Mouse (Mus musculus): Measurements from ENCODE around the gene Ncln. TPM values are rescaled to one million over a fixed set of nuclear protein-coding genes. Genes with fewer than 3 reads are reported as not detected.
A peak's percentile ranks its signal among the peaks of the same experiment; 100 is the strongest.

Ncln gene
- polyA plus RNA-seq, 1 experiment from 2014 or later, result 46.9 TPM

GRCm38 (mm10) chr10:81464405-81465264, 31.6 kb downstream of the Ncln start:
- Histone ChIP-seq H3K27me3 (ENCODE audit: control insufficient read depth, insufficient read depth, low read length) (peaks cover 60% of the 10 kb centered on the region), H3K9ac (ENCODE audit: low read depth, low read length) (peak overlapping the region; percentile 37; the same call in 1 of the 2 replicates), H3K9me3 (ENCODE audit: control insufficient read depth, low read length) (no peaks in the 10 kb centered on the region), H3K4me2 (replicated peaks; ENCODE audit: low read depth, low read length) (peak overlapping the region; percentile 57), H3K27ac (ENCODE audit: low read depth, low read length) (no peak overlapping the region), H3K4me3 (ENCODE audit: low read depth, low read length) (peak overlapping the region; percentile 37), H3K36me3 (ENCODE audit: control insufficient read depth, insufficient read depth, low read length) (no peaks in the 10 kb centered on the region), H3K4me1 (replicated peaks; ENCODE audit: control insufficient read depth, insufficient read depth, low read length) (peaks cover 2% of the 10 kb centered on the region)
- DNase-seq (ENCODE audit: low spot score) (peak; percentile 79), ATAC-seq (ENCODE audit: low FRiP score) (peak; percentile 87)
- 4% methylated on average over 32 of the region's 33 CpGs for WGBS

DNA sequence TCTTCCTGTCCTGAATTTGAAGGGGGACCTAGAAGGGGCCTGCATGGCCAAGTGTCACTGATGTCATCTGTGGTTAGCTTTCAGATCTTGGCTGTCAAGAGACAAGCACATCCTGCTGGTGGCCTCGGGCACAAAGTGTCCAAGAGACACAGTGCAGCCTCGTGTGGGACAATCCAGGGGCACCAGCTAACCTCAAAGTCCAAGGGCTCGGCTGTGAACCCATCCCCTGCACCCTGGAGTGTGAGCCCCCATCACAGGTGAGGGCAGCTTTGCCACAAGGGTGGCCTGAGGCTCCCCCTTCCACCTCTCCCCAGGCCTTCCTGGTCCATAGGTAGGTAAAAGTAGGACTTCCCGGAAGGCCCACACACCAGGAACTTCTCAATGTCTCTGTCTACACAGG, 32.7 kb downstream of the Ncln start:
- Histone ChIP-seq H3K4me1 (replicated peaks; ENCODE audit: control insufficient read depth, insufficient read depth, low read length) (peaks cover 2% of the 10 kb centered on the region), H3K27me3 (ENCODE audit: control insufficient read depth, insufficient read depth, low read length) (peaks cover 66% of the 10 kb centered on the region), H3K9me3 (ENCODE audit: control insufficient read depth, low read length) (no peaks in the 10 kb centered on the region), H3K27ac (ENCODE audit: low read depth, low read length) (no peak overlapping the region), H3K9ac (ENCODE audit: low read depth, low read length) (no peak overlapping the region), H3K4me3 (ENCODE audit: low read depth, low read length) (no peak overlapping the region; the same call in 1 of the 2 replicates), H3K4me2 (replicated peaks; ENCODE audit: low read depth, low read length) (no peak overlapping the region), H3K36me3 (ENCODE audit: control insufficient read depth, insufficient read depth, low read length) (no peaks in the 10 kb centered on the region)
- DNase-seq (ENCODE audit: low spot score) (no peak), ATAC-seq (ENCODE audit: low FRiP score) (no peak)
- WGBS, result 76% methylated on average over 4 of the region's 4 CpGs

- Histone ChIP-seq H3K4me2 (replicated peaks; ENCODE audit: low read depth, low read length) (no peak overlapping the region), H3K27ac (ENCODE audit: low read depth, low read length) (no peak overlapping the region), H3K4me3 (ENCODE audit: low read depth, low read length) (no peak overlapping the region), H3K9me3 (ENCODE audit: control insufficient read depth, low read length) (no peaks in the 10 kb centered on the region), H3K36me3 (ENCODE audit: control insufficient read depth, insufficient read depth, low read length) (no peaks in the 10 kb centered on the region), H3K4me1 (replicated peaks; ENCODE audit: control insufficient read depth, insufficient read depth, low read length) (peaks cover 2% of the 10 kb centered on the region), H3K9ac (ENCODE audit: low read depth, low read length) (no peak overlapping the region), H3K27me3 (ENCODE audit: control insufficient read depth, insufficient read depth, low read length) (peaks cover 65% of the 10 kb centered on the region)
- DNase-seq (ENCODE audit: low spot score) (no peak), ATAC-seq (ENCODE audit: low FRiP score) (no peak)
- 75% methylated on average over 7 of the region's 7 CpGs for WGBS
These were observed 33.3 kb downstream of the Ncln start for GRCm38 (mm10) chr10:81462917-81463316.

DNA sequence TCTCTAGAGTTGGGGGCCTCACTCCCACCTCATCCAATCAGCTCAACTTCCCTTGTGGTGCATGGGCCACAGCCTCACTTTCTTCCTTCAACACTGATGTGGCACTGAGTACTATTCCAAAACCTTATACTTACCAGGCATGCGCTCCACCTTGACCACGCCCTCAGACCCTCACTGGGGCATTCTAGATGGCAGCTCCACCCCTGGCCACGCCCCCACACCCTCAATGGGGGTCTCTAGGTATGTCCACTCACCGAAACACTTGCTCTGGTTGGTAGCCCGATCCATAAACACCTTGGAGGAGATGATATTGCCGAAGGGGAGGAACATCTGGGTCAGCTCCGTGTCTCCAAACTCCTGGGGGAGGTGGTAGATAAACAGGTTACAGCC, 33.8 kb downstream of the Ncln start:
- Histone ChIP-seq H3K4me1 (replicated peaks; ENCODE audit: control insufficient read depth, insufficient read depth, low read length) (peaks cover 2% of the 10 kb centered on the region), H3K27me3 (ENCODE audit: control insufficient read depth, insufficient read depth, low read length) (peaks cover 66% of the 10 kb centered on the region), H3K9ac (ENCODE audit: low read depth, low read length) (no peak overlapping the region), H3K27ac (ENCODE audit: low read depth, low read length) (no peak overlapping the region), H3K9me3 (ENCODE audit: control insufficient read depth, low read length) (no peaks in the 10 kb centered on the region), H3K36me3 (ENCODE audit: control insufficient read depth, insufficient read depth, low read length) (no peaks in the 10 kb centered on the region), H3K4me3 (ENCODE audit: low read depth, low read length) (no peak overlapping the region), H3K4me2 (replicated peaks; ENCODE audit: low read depth, low read length) (no peak overlapping the region)
- WGBS, result 33% methylated on average over 7 of the region's 7 CpGs
- ATAC-seq (ENCODE audit: low FRiP score), result no peak
- DNase-seq (ENCODE audit: low spot score), result no peak

GRCm38 (mm10) chr10:81461673-81462414, 34.3 kb downstream of the Ncln start:
- H3K4me2 ChIP-seq (replicated peaks; ENCODE audit: low read depth, low read length), result no peak overlapping the region
- DNase-seq (ENCODE audit: low spot score), result no peak
- H3K27ac ChIP-seq (ENCODE audit: low read depth, low read length), result no peak overlapping the region
- 7% methylated on average over 16 of the region's 16 CpGs for WGBS
- H3K9ac ChIP-seq (ENCODE audit: low read depth, low read length), result no peak overlapping the region
- no peaks in the 10 kb centered on the region for H3K9me3 ChIP-seq (ENCODE audit: control insufficient read depth, low read length)
- no peaks in the 10 kb centered on the region for H3K36me3 ChIP-seq (ENCODE audit: control insufficient read depth, insufficient read depth, low read length)
- ATAC-seq (ENCODE audit: low FRiP score), result no peak
- no peak overlapping the region for H3K4me3 ChIP-seq (ENCODE audit: low read depth, low read length)
- peaks cover 2% of the 10 kb centered on the region for H3K4me1 ChIP-seq (replicated peaks; ENCODE audit: control insufficient read depth, insufficient read depth, low read length)
- peaks cover 67% of the 10 kb centered on the region for H3K27me3 ChIP-seq (ENCODE audit: control insufficient read depth, insufficient read depth, low read length)

- Histone ChIP-seq H3K27me3 (ENCODE audit: control insufficient read depth, insufficient read depth, low read length) (peaks cover 65% of the 10 kb centered on the region), H3K27ac (ENCODE audit: low read depth, low read length) (no peak overlapping the region), H3K36me3 (ENCODE audit: control insufficient read depth, insufficient read depth, low read length) (no peaks in the 10 kb centered on the region), H3K4me2 (replicated peaks; ENCODE audit: low read depth, low read length) (no peak overlapping the region), H3K9ac (ENCODE audit: low read depth, low read length) (no peak overlapping the region), H3K4me3 (ENCODE audit: low read depth, low read length) (no peak overlapping the region), H3K9me3 (ENCODE audit: control insufficient read depth, low read length) (no peaks in the 10 kb centered on the region), H3K4me1 (replicated peaks; ENCODE audit: control insufficient read depth, insufficient read depth, low read length) (peaks cover 2% of the 10 kb centered on the region)
- DNase-seq (ENCODE audit: low spot score), result no peak
- ATAC-seq (ENCODE audit: low FRiP score), result no peak
- WGBS, result 37% methylated on average over 11 of the region's 11 CpGs
These were observed 35.2 kb downstream of the Ncln start for GRCm38 (mm10) chr10:81460951-81461350.

- Histone ChIP-seq H3K9me3 (ENCODE audit: control insufficient read depth, low read length) (no peaks in the 10 kb centered on the region), H3K9ac (ENCODE audit: low read depth, low read length) (no peak overlapping the region), H3K27me3 (ENCODE audit: control insufficient read depth, insufficient read depth, low read length) (peaks cover 67% of the 10 kb centered on the region), H3K36me3 (ENCODE audit: control insufficient read depth, insufficient read depth, low read length) (no peaks in the 10 kb centered on the region), H3K27ac (ENCODE audit: low read depth, low read length) (no peak overlapping the region), H3K4me1 (replicated peaks; ENCODE audit: control insufficient read depth, insufficient read depth, low read length) (peaks cover 2% of the 10 kb centered on the region), H3K4me3 (ENCODE audit: low read depth, low read length) (no peak overlapping the region), H3K4me2 (replicated peaks; ENCODE audit: low read depth, low read length) (no peak overlapping the region)
- ATAC-seq (ENCODE audit: low FRiP score) (no peak), DNase-seq (ENCODE audit: low spot score) (no peak)
- WGBS, result 26% methylated on average over 20 of the region's 20 CpGs
These were observed 35.7 kb downstream of the Ncln start for GRCm38 (mm10) chr10:81460471-81460870.

DNA sequence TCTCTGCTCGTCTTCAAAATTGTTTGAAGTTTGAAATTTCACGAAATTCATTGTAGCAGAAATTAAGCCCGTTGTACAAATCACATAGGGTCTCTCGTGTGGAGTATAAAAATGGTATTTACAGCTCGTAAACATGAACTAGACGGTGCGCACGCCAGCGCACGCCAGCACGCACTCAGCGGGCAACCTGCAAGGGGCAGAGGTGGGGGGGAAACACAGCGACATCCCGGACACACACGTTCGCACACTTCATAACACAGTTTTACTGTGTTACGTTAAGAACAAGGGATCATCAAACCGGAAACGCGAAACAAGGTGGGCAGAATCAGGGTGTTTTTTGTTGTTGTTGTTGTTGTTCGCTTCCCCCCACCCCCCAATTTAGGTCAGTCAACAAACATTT, 36.8 kb downstream of the Ncln start:
- WGBS, result 74% methylated on average over 21 of the region's 21 CpGs
- ATAC-seq (ENCODE audit: low FRiP score), result no peak
- no peak for DNase-seq (ENCODE audit: low spot score)
- H3K4me3 ChIP-seq (ENCODE audit: low read depth, low read length), result no peak overlapping the region
- H3K27me3 ChIP-seq (ENCODE audit: control insufficient read depth, insufficient read depth, low read length), result peaks cover 69% of the 10 kb centered on the region
- H3K36me3 ChIP-seq (ENCODE audit: control insufficient read depth, insufficient read depth, low read length), result no peaks in the 10 kb centered on the region
- H3K4me1 ChIP-seq (replicated peaks; ENCODE audit: control insufficient read depth, insufficient read depth, low read length), result no peaks in the 10 kb centered on the region
- no peaks in the 10 kb centered on the region for H3K9me3 ChIP-seq (ENCODE audit: control insufficient read depth, low read length)
- H3K27ac ChIP-seq (ENCODE audit: low read depth, low read length), result no peak overlapping the region
- H3K9ac ChIP-seq (ENCODE audit: low read depth, low read length), result no peak overlapping the region
- no peak overlapping the region for H3K4me2 ChIP-seq (replicated peaks; ENCODE audit: low read depth, low read length)
